Mouse (Mus musculus) CH12.LX (cell line): ENCODE measurements at regions not wholly inside any gene's neighbourhood (a gene's known extent, or its start where the extent isn't known, plus 50 kb on each side); places are given as distances from the start of the nearest gene placed in this dataset.

Experiments
- DNase-seq: peaks from one replicate; pipeline ENCODE4 v3.0.0-alpha.2; 2013; ENCODE audit errors: extremely low read depth
- H3K27ac ChIP-seq: 2 replicates; pipeline ENCODE4 v1.5.1; 2012; ENCODE audit warnings: low read depth, mild to moderate bottlenecking, control low read depth, moderate library complexity; ENCODE audit not compliant: insufficient read depth
- H3K27me3 ChIP-seq: replicated peaks from 2 replicates; pipeline ENCODE3; 2012; ENCODE audit warnings: inconsistent platforms
- H3K36me3 ChIP-seq, 2 experiments: replicated peaks in 1 of 2; 2 replicates each; pipeline versions ENCODE3 to v1.6.1; 2012; ENCODE audit warnings: inconsistent platforms in 1 of 2, low read length in 1 of 2, mild to moderate bottlenecking in 1 of 2, mixed read lengths in 1 of 2, moderate library complexity in 1 of 2; ENCODE audit not compliant: control insufficient read depth in 1 of 2, insufficient read depth in 1 of 2
- H3K4me1 ChIP-seq, 2 experiments: 2 replicates each; pipeline ENCODE4 v1.6.1; 2012; ENCODE audit warnings: inconsistent platforms in 1 of 2, moderate library complexity in 1 of 2; ENCODE audit not compliant: insufficient read depth in 2 of 2, control insufficient read depth in 1 of 2
- H3K4me2 ChIP-seq: 2 replicates; pipeline ENCODE4 v1.6.1; 2012; ENCODE audit warnings: low read depth, mild to moderate bottlenecking, control low read depth; ENCODE audit not compliant: poor library complexity, insufficient read depth, severe bottlenecking
- H3K4me3 ChIP-seq, 3 experiments: fragments of 150-350 bp in 1 of 3; sonication (generic) in 1 of 3; replicated peaks in 1 of 3; 2 replicates each; pipeline versions ENCODE3 to v1.5.1; 2011 to 2012; ENCODE audit warnings: low read depth in 2 of 3, low read length in 2 of 3, mild to moderate bottlenecking in 2 of 3, moderate library complexity in 2 of 3, control low read depth in 1 of 3, improper control_type of control experiment in 1 of 3, inconsistent platforms in 1 of 3, mixed read lengths in 1 of 3; ENCODE audit not compliant: poor library complexity in 1 of 3
- H3K79me2 ChIP-seq: replicated peaks from 2 replicates; pipeline ENCODE4 v1.6.1; 2012; ENCODE audit warnings: mild to moderate bottlenecking, moderate library complexity; ENCODE audit not compliant: control insufficient read depth, poor library complexity, insufficient read depth, severe bottlenecking; ENCODE audit errors: extremely low read depth
- H3K9ac ChIP-seq: 2 replicates; pipeline ENCODE4 v1.6.1; 2012; ENCODE audit warnings: low read depth, mild to moderate bottlenecking, control low read depth, moderate library complexity; ENCODE audit not compliant: insufficient read depth
- H3K9me3 ChIP-seq: replicated peaks from 2 replicates; pipeline ENCODE3; 2012; ENCODE audit warnings: low read length, inconsistent platforms, mixed read lengths
- CHD1 ChIP-seq: IDR thresholded peaks from 2 replicates; pipeline ENCODE4 v1.6.1; 2012; ENCODE audit warnings: low read depth, low read length, improper control_type of control experiment, inconsistent platforms
- CHD2 ChIP-seq: IDR thresholded peaks from 2 replicates; pipeline ENCODE4 v1.6.1; 2011; ENCODE audit warnings: low read length, improper control_type of control experiment
- CTCF ChIP-seq, 2 experiments: IDR thresholded peaks in 1 of 2; conservative IDR thresholded peaks in 1 of 2; 2 replicates each; pipeline ENCODE4 v1.5.1; 2011 to 2012; ENCODE audit warnings: low read depth in 2 of 2, low read length in 2 of 2, improper control_type of control experiment in 1 of 2, inconsistent platforms in 1 of 2, mild to moderate bottlenecking in 1 of 2, moderate library complexity in 1 of 2
- ELF1 ChIP-seq: IDR thresholded peaks from 2 replicates; pipeline ENCODE4 v1.6.1; 2014; ENCODE audit warnings: low read depth, mild to moderate bottlenecking, inconsistent platforms, low read length, improper control_type of control experiment
- EP300 ChIP-seq: IDR thresholded peaks from 2 replicates; pipeline ENCODE4 v1.6.1; 2011; ENCODE audit warnings: low read length, improper control_type of control experiment
- GABPA ChIP-seq: IDR thresholded peaks from 2 replicates; pipeline ENCODE4 v1.6.1; 2012; ENCODE audit warnings: low read depth, low read length, improper control_type of control experiment, inconsistent platforms; ENCODE audit not compliant: insufficient replicate concordance
- HCFC1 ChIP-seq: IDR thresholded peaks from 2 replicates; pipeline ENCODE4 v1.6.1; 2012; ENCODE audit warnings: low read depth, mild to moderate bottlenecking, inconsistent platforms, low read length, improper control_type of control experiment
- JUND ChIP-seq: conservative IDR thresholded peaks from 2 replicates; pipeline ENCODE4 v1.6.1; 2011; ENCODE audit warnings: low read depth, low read length, improper control_type of control experiment
- KAT2A ChIP-seq: IDR thresholded peaks from 2 replicates; pipeline ENCODE4 v1.6.1; 2012; ENCODE audit warnings: low read length, improper control_type of control experiment, inconsistent platforms; ENCODE audit not compliant: insufficient replicate concordance
- MYC ChIP-seq: IDR thresholded peaks from 2 replicates; pipeline ENCODE4 v1.6.1; 2011; ENCODE audit warnings: low read depth, mild to moderate bottlenecking, improper control_type of control experiment, low read length
- POLR2A ChIP-seq: IDR thresholded peaks from 2 replicates; pipeline ENCODE4 v1.6.1; 2011; ENCODE audit warnings: low read depth, mild to moderate bottlenecking, improper control_type of control experiment, low read length
- POLR2AphosphoS2 ChIP-seq: IDR thresholded peaks from 2 replicates; pipeline ENCODE4 v1.6.1; 2011; ENCODE audit warnings: low read depth, low read length, improper control_type of control experiment
- SMC3 ChIP-seq: IDR thresholded peaks from 2 replicates; pipeline ENCODE4 v1.6.1; 2011; ENCODE audit warnings: low read depth, low read length, improper control_type of control experiment
- TCF12 ChIP-seq: IDR thresholded peaks from 2 replicates; pipeline ENCODE4 v1.6.1; 2014; ENCODE audit warnings: low read depth, mild to moderate bottlenecking, inconsistent platforms, low read length, improper control_type of control experiment
- UBTF ChIP-seq: IDR thresholded peaks from 2 replicates; pipeline ENCODE4 v1.6.1; 2012; ENCODE audit warnings: low read depth, mild to moderate bottlenecking, inconsistent platforms, low read length, improper control_type of control experiment, moderate library complexity
- USF2 ChIP-seq: conservative IDR thresholded peaks from 2 replicates; pipeline ENCODE4 v1.6.1; 2011; ENCODE audit warnings: low read depth, low read length, improper control_type of control experiment
- ZC3H11A ChIP-seq: IDR thresholded peaks from 2 replicates; pipeline ENCODE4 v1.6.1; 2012; ENCODE audit warnings: low read depth, mild to moderate bottlenecking, inconsistent platforms, low read length, improper control_type of control experiment
- ZMIZ1 ChIP-seq: IDR thresholded peaks from 2 replicates; pipeline ENCODE4 v1.6.1; 2012; ENCODE audit warnings: low read depth, mild to moderate bottlenecking, inconsistent platforms, low read length, improper control_type of control experiment
- ZNF384 ChIP-seq: IDR thresholded peaks from 2 replicates; pipeline ENCODE4 v1.6.1; 2012; ENCODE audit warnings: low read depth, low read length, improper control_type of control experiment, inconsistent platforms
- dilution Hi-C: fragments of 300-500 bp; cut with MboI; formaldehyde crosslinking; loops from 2 replicates; pipeline ENCODE4 v1.14.3; 2020; ENCODE audit warnings: low sequenced_read_pairs; ENCODE audit not compliant: extremely low pct_unique_long_range_greater_than_20kb, extremely low pct_ligation_motif_present
- in situ Hi-C: fragments of 300-500 bp; cut with MboI; formaldehyde crosslinking; loops from 3 replicates; pipeline ENCODE4 v1.14.3; 2019; ENCODE audit warnings: low sequenced_read_pairs, low pct_ligation_motif_present, low pct_unique_long_range_greater_than_20kb, mixed read lengths

DNA sequence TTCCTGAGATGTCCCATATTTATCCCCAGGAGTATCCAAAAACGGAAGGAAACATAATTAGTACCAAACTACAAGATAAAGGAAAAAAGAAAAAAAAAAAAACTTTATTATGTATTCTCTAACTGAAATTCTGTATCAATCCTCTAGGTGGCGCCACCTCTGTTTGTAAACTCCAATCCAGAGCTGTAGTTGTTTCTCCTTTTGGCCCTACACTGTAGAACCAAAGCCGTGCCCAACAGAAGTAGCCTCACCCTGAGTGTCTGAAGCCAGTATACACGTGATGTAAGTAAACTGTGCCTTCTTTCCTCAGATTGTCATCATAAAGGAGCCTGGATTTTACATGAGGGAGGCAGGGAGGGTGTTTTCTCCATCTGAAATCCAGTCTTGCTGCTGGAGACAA, 790.7 kb downstream of the Robo1 start:
- DNase-seq: no peak
- Histone ChIP-seq H3K4me2 (no peak overlapping the region), H3K9ac (no peak overlapping the region), H3K27me3 (no peaks in the 10 kb centered on the region), H3K36me3 (no peaks in the 10 kb centered on the region), H3K9me3 (peaks cover 82% of the 10 kb centered on the region), H3K79me2 (no peaks in the 10 kb centered on the region), H3K27ac (no peak overlapping the region), H3K4me1 (no peaks in the 10 kb centered on the region), H3K4me3 (no peak overlapping the region)
- in situ Hi-C loops: no loop called here
- no peak for TF ChIP-seq KAT2A
- TF ChIP-seq POLR2A: no peak
- no peak for TF ChIP-seq SMC3
- TF ChIP-seq JUND: no peak
- TF ChIP-seq MYC: no peak
- no peak for TF ChIP-seq EP300
- no peak for TF ChIP-seq CHD2
- no peak for TF ChIP-seq POLR2AphosphoS2
- no peak for TF ChIP-seq UBTF
- no peak for TF ChIP-seq HCFC1
- no peak for TF ChIP-seq TCF12
- TF ChIP-seq ZNF384: no peak
- TF ChIP-seq GABPA: no peak
- no peak for TF ChIP-seq ELF1
- no peak for TF ChIP-seq ZC3H11A
- dilution Hi-C loops: no loop called here

DNA sequence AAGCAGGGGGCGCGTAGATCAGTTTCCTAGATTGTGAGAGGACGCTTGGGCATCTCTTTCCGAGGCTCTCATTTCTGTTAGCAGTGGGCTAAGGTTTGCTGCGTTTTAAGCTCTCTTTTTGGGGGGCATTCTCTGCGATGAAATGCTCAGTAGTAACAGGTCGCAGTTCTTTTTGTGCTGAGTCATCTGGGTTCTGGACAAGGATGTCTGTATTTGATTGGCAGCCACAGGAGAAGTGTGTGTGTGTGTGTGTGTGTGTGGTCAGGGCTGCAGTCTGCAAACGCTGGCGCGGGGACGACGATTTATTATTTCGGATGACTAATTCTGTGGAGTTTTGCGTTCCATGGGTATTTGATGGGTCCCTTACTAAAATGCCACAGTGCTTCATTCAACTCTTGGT, 789.1 kb downstream of the Robo1 start:
- H3K4me3 ChIP-seq: no peak overlapping the region
- H3K4me2 ChIP-seq: no peak overlapping the region
- dilution Hi-C loops (no loop called here), in situ Hi-C loops (no loop called here)
- H3K9me3 ChIP-seq: peaks cover 86% of the 10 kb centered on the region
- DNase-seq: no peak
- no peaks in the 10 kb centered on the region for H3K79me2 ChIP-seq
- H3K9ac ChIP-seq: no peak overlapping the region
- H3K36me3 ChIP-seq: no peaks in the 10 kb centered on the region
- no peak overlapping the region for H3K27ac ChIP-seq
- H3K4me1 ChIP-seq: no peaks in the 10 kb centered on the region
- TF ChIP-seq JUND (no peak), ZNF384 (no peak), TCF12 (no peak), USF2 (no peak), CTCF (conservative IDR thresholded peaks at IDR 0.05 in 1 of 2, IDR thresholded peaks at IDR 0.05 in 1 of 2; ENCODE audit: low read depth in 2 of 2, low read length in 2 of 2) (no peak), ZMIZ1 (no peak), CHD1 (no peak)
- H3K27me3 ChIP-seq: no peaks in the 10 kb centered on the region
